Mouse (Mus musculus): ENCODE results near the gene Myf6.

DNA sequence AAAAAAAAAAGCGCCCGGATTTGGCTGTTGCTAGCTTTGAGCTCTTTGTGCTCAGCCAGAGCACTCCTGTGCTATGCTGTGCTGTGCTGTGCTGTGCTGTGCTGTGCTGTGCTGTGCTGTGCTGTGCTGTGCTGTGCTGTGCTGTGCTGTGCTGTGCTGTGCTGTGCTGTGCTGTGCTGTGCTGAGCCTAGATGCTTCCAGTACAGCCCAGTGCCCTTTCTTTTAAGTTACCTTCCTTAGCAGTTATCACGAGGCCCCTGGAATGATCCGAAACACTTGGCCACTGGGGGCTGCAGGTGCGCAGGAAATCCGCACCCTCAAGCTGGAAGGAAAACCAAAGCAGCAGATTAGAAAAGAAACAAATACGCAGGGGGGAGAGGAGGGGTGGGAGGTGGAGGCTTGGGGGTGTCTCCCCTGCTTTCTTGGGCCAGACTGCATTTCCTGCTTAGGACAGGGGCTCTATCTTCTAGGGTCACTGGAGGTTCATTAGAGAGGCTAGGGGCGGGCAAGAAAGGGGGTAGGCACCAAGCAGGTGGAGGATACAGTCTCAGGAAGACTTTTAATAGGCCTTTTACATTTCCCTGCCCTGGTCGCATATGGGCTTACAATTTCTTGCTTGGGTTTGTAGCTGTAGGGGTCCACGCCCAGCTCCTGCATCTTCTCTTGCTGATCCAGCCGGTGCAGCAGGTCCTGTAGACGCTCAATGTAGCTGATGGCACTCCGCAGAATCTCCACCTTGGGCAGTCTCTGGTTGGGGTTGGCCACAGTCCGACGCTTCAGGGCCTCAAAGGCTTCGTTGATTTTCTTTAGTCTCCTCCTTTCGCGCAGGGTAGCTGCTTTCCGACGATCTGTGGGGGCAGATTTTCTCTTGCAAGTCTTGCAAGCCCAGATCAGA is 710 bp downstream of the Myf6 start:
- TF ChIP-seq CTCF (conservative IDR thresholded peaks at IDR 0.05; ENCODE audit: insufficient read depth, insufficient read length, low read depth, low read length) (no peak), POLR2A (IDR thresholded peaks at IDR 0.05; ENCODE audit: low read depth, low read length) (no peak)

Data from kidney, adult 2 months (tissue).